Comparison of ENCODE assay signal across 9 mouse cellular contexts in genomic region chr13:83604785-83605184, GRCm38 (mm10).
A peak's percentile ranks its signal among the peaks of the same experiment; 100 is the strongest.
DNase-seq lines count a peak whose midpoint lies in the region; ATAC-seq and TF ChIP-seq lines count a peak whose summit lies in the region.
"Had no signal": no experiment of that assay in that cellular context is flagged by ENCODE, and none has a peak within 500 bp of the region (broad histone marks: within the 10 kb centered on the region; RNA-seq: fewer than 3 reads in every experiment).

No protein-coding gene starts in this region.

- H3K9me3 ChIP-seq in embryonic facial prominence, embryonic 12.5 days, result no peaks in the 10 kb centered on the region
- H3K9me3 ChIP-seq in hindbrain, postnatal 0 days (ENCODE audit: low read length), result no peaks in the 10 kb centered on the region
- H3K9me3 ChIP-seq: liver, embryonic 12.5 days had no signal

- TF ChIP-seq POLR2A in olfactory bulb, adult 2 months (IDR thresholded peaks at IDR 0.05; ENCODE audit: insufficient read depth, low read depth, low read length), result no peak

- DNase-seq in left cerebral cortex, adult 2 months (ENCODE audit: extremely low spot score in 1 of 2, low spot score in 2 of 2), result no peak
- DNase-seq in left cerebral cortex, postnatal 25 days (ENCODE audit: low spot score in 2 of 2), result no peak
- DNase-seq in hindbrain, postnatal 0 days (ENCODE audit: low spot score), result peak; percentile 10
- no peak for DNase-seq in kidney, adult 8-10 months
- no peak for DNase-seq in left cerebral cortex, postnatal 4 days
- no peak for DNase-seq in cerebellum, adult 9-10 months

- H3K27ac ChIP-seq in left cerebral cortex, adult 2 months, result peak overlapping the region; percentile 72
- 0 out of 2 replicates have a peak overlapping the region, but pooled peaks have one; percentile 60 for H3K27ac ChIP-seq in embryonic facial prominence, embryonic 12.5 days
- peak overlapping the region; percentile 20; the same call in 1 of the 2 replicates for H3K27ac ChIP-seq in hindbrain, postnatal 0 days
- peak overlapping the region; percentile 45 for H3K27ac ChIP-seq in olfactory bulb, adult 2 months (ENCODE audit: insufficient read depth, low read depth, low read length)
- H3K27ac ChIP-seq: liver, embryonic 12.5 days had no signal

- intact Hi-C loops in left cerebral cortex, adult 2 months (cut with DNase I), result no loop called here
- intact Hi-C loops in left cerebral cortex, postnatal 25 days (cut with DNase I), result no loop called here
- intact Hi-C loops in left cerebral cortex, postnatal 4 days (cut with DNase I), result no loop called here

- H3K9ac ChIP-seq in embryonic facial prominence, embryonic 12.5 days, result no peak overlapping the region
- no peak overlapping the region for H3K9ac ChIP-seq in hindbrain, postnatal 0 days (replicated peaks; ENCODE audit: low read length)
- H3K9ac ChIP-seq: liver, embryonic 12.5 days had no signal

- no peaks in the 10 kb centered on the region for H3K27me3 ChIP-seq in embryonic facial prominence, embryonic 12.5 days
- no peaks in the 10 kb centered on the region for H3K27me3 ChIP-seq in hindbrain, postnatal 0 days (ENCODE audit: insufficient read depth, low read length)
- H3K27me3 ChIP-seq: liver, embryonic 12.5 days had no signal

- TF ChIP-seq CTCF in left cerebral cortex, adult 2 months (IDR thresholded peaks at IDR 0.05), result no peak; the same call in 1 of the 2 replicates
- no peak for TF ChIP-seq CTCF in hindbrain, postnatal 0 days (IDR thresholded peaks at IDR 0.05; ENCODE audit: low read depth)
- no peak for TF ChIP-seq CTCF in olfactory bulb, adult 2 months (IDR thresholded peaks at IDR 0.05; ENCODE audit: insufficient read depth, low read depth, low read length)

- no peak overlapping the region for H3K4me3 ChIP-seq in left cerebral cortex, adult 2 months
- H3K4me3 ChIP-seq in embryonic facial prominence, embryonic 12.5 days, result no peak overlapping the region
- H3K4me3 ChIP-seq in hindbrain, postnatal 0 days (ENCODE audit: low read length), result no peak overlapping the region
- H3K4me3 ChIP-seq in olfactory bulb, adult 2 months (ENCODE audit: insufficient read depth, low read depth, low read length), result no peak overlapping the region
- H3K4me3 ChIP-seq: liver, embryonic 12.5 days had no signal

- peaks cover 22% of the 10 kb centered on the region for H3K4me1 ChIP-seq in embryonic facial prominence, embryonic 12.5 days
- H3K4me1 ChIP-seq in hindbrain, postnatal 0 days (ENCODE audit: insufficient read depth, low read length), result 0 out of 2 replicates have a peak, but pooled peaks cover 7% of the 10 kb centered on the region
- H3K4me1 ChIP-seq in olfactory bulb, adult 2 months (ENCODE audit: control insufficient read depth, insufficient read depth, low read length), result peaks cover 5% of the 10 kb centered on the region

- H3K4me2 ChIP-seq in embryonic facial prominence, embryonic 12.5 days (replicated peaks), result no peak overlapping the region
- H3K4me2 ChIP-seq in hindbrain, postnatal 0 days (ENCODE audit: low read depth, low read length), result 0 out of 2 replicates have a peak overlapping the region, but pooled peaks have one; percentile 14
- H3K4me2 ChIP-seq: liver, embryonic 12.5 days had no signal

- H3K36me3 ChIP-seq in embryonic facial prominence, embryonic 12.5 days, result no peaks in the 10 kb centered on the region
- H3K36me3 ChIP-seq in hindbrain, postnatal 0 days (ENCODE audit: insufficient read depth, low read length), result no peaks in the 10 kb centered on the region
- H3K36me3 ChIP-seq: liver, embryonic 12.5 days had no signal

- 31% methylated on average over 4 of the region's 4 CpGs for WGBS in embryonic facial prominence, embryonic 12.5 days
- 22% methylated on average over 4 of the region's 4 CpGs for WGBS in hindbrain, postnatal 0 days
- WGBS in olfactory bulb, adult 2 months, result 25% methylated on average over 4 of the region's 4 CpGs

- ATAC-seq in embryonic facial prominence, embryonic 12.5 days (ENCODE audit: insufficient number of reproducible peaks, insufficient read depth, low FRiP score, low TSS enrichment), result no peak
- 0 out of 2 replicates have a peak, but pooled peaks have one; percentile 37 for ATAC-seq in hindbrain, postnatal 0 days
- ATAC-seq: liver, embryonic 12.5 days had no signal

Comparison
In these comparisons a context has a peak if more than half of its experiments do, and no peak if none do; other contexts are left out.
1. H3K27ac ChIP-seq: peak in every context shown above with its lines; median percentile 72 in left cerebral cortex, adult 2 months; 60 in embryonic facial prominence, embryonic 12.5 days; 45 in olfactory bulb, adult 2 months; 20 in hindbrain, postnatal 0 days.